Mouse (Mus musculus) lung, embryonic 16.5 days (tissue): ENCODE results near the gene Sat2. TPM values are rescaled to one million over a fixed set of nuclear protein-coding genes. Genes with fewer than 3 reads are reported as not detected.

Source experiments
- ATAC-seq: fragments of 200-750 bp; cut with Nextera tagmentation; 2 replicates; pipeline ENCODE4 v1.8.0; 2017; ENCODE audit warnings: low read depth, mild to moderate bottlenecking, moderate library complexity
- H3K27ac ChIP-seq: fragments of 300-500 bp; sonication (generic); 2 replicates; pipeline ENCODE4 v1.5.1; 2014; ENCODE audit warnings: mild to moderate bottlenecking, control low read depth, low read length
- H3K27me3 ChIP-seq: fragments of 300-500 bp; sonication (generic); 2 replicates; pipeline ENCODE4 v1.6.1; 2014; ENCODE audit warnings: low read depth, low read length, mixed read lengths; ENCODE audit not compliant: control insufficient read depth, insufficient read depth
- H3K36me3 ChIP-seq: fragments of 300-500 bp; sonication (generic); 2 replicates; pipeline ENCODE4 v1.6.1; 2014; ENCODE audit warnings: low read length; ENCODE audit not compliant: control insufficient read depth, insufficient read depth
- H3K4me1 ChIP-seq: fragments of 300-500 bp; sonication (generic); replicated peaks from 2 replicates; pipeline ENCODE4 v1.6.1; 2014; ENCODE audit warnings: low read length, mixed read lengths; ENCODE audit not compliant: control insufficient read depth, insufficient read depth
- H3K4me2 ChIP-seq: fragments of 300-500 bp; sonication (generic); 2 replicates; pipeline ENCODE4 v1.6.1; 2014; ENCODE audit warnings: low read depth, low read length, control low read depth
- H3K4me3 ChIP-seq: fragments of 300-500 bp; sonication (generic); 2 replicates; pipeline ENCODE4 v1.5.1; 2014; ENCODE audit warnings: mild to moderate bottlenecking, low read length, control low read depth
- H3K9ac ChIP-seq: fragments of 300-500 bp; sonication (generic); 2 replicates; pipeline ENCODE4 v1.6.1; 2014; ENCODE audit warnings: low read length, control low read depth
- H3K9me3 ChIP-seq: fragments of 300-500 bp; sonication (generic); 2 replicates; pipeline ENCODE4 v1.6.1; 2016; ENCODE audit warnings: low read length; ENCODE audit not compliant: control insufficient read depth
- WGBS: fragments of 180-500 bp; shearing (Covaris S2); extraction: QIAGEN DNeasy Blood & Tissue Kit; methylation state at CpG from one replicate; pipeline ENCODE4 v1.1.7; 2014; 5-methylcytosine and 5-hydroxymethylcytosine counted together
- microRNA counts: library from miRNA; unstranded; fragments of <30 nt; microRNA quantifications from one replicate; lab custom pipeline; 2016
- microRNA-seq: library from miRNA; unstranded; fragments of <30 nt; microRNA quantifications from one replicate; pipeline ENCODE4, GENCODE M21; 2016
- polyA plus RNA-seq: library from polyadenylated mRNA; unstranded; fragments of >200 nt; fragmentation: Nextera tagmentation; extraction: Ambion mirVana; gene quantifications from 2 replicates; pipeline ENCODE4 v1.2.1, GENCODE M21; 2015

Gene Sat2
- polyA plus RNA-seq, 1 experiment from 2014 or later: 19.2 TPM

DNA sequence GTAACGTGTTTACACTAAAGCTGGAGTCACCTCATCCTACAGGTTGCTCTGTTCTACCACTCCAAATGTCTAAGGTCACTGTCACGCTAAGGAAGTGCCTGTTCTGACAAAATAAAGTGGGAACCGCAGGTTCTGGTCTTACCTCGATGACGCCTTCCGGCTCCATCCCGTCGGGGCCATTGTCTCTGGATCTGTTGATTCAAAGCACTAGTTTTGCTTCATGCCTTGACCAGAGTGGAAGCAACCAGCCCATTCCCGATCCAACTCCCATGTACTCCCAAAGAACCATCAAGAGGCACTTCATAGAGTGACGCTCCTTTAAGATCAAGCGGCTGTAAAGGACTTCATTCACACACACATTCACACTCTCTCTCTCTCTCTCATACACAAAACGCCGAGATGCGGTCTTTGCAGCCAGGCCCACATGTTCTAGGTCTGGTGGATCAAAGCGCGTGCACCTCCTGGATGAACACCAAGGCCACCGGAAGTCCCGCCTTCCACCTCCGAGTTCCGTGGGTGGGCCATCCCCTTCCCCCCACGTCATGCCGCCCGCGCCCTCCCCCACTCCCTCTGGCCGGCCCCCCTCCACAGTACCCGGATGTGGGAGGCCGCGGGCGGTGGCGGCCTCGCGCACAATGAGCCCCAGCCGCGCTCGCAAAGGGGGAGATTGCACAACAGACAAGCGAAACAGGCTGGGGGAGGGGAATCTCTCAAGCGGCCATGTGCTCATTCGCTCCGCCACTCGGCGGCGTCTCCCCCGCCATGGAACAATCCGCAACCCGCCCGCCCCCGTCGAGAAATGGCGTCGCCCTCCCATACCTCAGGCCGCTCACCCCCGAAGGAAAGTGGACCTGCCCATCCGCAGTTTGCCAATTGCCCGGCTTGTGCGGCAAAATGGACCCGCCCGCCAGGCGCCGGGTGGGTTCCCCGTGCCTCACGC is 49.2 kb downstream of the Sat2 start:
- Histone ChIP-seq H3K27ac (peak overlapping the region; percentile 97), H3K9me3 (no peaks in the 10 kb centered on the region), H3K4me3 (peak overlapping the region; percentile 68), H3K36me3 (peaks cover 53% of the 10 kb centered on the region), H3K27me3 (no peaks in the 10 kb centered on the region), H3K9ac (peak overlapping the region; percentile 90), H3K4me1 (peaks cover 21% of the 10 kb centered on the region), H3K4me2 (peak overlapping the region; percentile 93)
- WGBS: under 1% methylated on average over 50 of the region's 61 CpGs
- ATAC-seq: peak; percentile 78

DNA sequence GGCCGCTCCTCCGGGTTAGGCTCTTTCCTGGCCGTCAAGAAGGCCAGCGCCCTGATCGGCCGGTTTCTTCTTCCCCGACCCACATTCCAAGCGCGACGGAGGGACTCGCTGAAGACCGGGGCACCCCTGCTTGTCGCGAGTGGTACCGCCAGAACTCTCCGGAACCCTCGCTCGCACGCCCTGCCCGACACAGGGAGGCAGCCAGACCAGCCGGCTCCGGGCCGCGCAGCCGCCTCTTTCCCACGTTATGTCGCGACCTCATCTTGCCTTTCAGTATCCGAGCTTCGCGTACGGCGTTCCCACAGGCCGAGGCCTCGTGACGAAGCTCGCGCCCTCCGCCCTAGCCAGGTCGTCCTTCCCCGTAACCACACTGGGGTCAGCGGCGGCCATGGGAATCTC is 49.9 kb downstream of the Sat2 start:
- H3K4me1 ChIP-seq: peaks cover 21% of the 10 kb centered on the region
- peak overlapping the region; percentile 97 for H3K27ac ChIP-seq
- no peak overlapping the region for H3K4me2 ChIP-seq
- under 1% methylated on average over 43 of the region's 43 CpGs for WGBS
- H3K9ac ChIP-seq: peak overlapping the region; percentile 90
- H3K36me3 ChIP-seq: peaks cover 49% of the 10 kb centered on the region
- H3K4me3 ChIP-seq: peak overlapping the region; percentile 68
- H3K27me3 ChIP-seq: no peaks in the 10 kb centered on the region
- ATAC-seq: peak; percentile 3; the same call in 1 of the 2 replicates
- no peaks in the 10 kb centered on the region for H3K9me3 ChIP-seq

DNA sequence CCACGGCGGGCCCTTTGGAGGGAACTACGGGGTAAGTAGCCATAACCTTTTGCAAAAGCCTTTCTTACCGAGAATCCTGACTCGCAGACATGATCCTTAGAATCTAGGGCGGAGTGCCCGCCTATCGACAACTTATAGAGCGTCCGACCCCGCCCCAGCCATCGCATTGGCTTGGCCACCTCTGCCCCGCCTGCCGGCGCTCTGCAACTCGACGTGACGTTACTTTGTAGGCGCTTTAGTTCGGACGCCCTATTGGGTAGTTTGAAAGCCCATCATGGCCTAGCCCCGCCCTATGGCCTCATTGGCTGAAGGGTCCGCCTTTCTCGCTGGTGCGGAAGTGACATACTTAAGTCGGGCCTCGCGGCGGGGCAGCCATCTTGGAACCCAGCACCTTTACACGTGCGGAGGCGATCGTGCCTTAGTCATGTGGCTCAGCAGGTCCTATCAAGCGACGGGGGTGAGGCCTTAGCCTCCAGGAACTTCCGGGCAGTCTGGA is 50.4 kb downstream of the Sat2 start, which contains the start of gene Eif4a1:
TSS of gene Eif4a1 (minus strand) at position 213 of the 496 bp plus-strand sequence.
- Histone ChIP-seq H3K9me3 (no peaks in the 10 kb centered on the region), H3K9ac (peak within 1 kb of the TSS; percentile 90), H3K4me3 (peak within 1 kb of the TSS; percentile 68), H3K4me2 (peak within 1 kb of the TSS; percentile 93), H3K36me3 (peaks cover 51% of the 10 kb centered on the region), H3K27ac (peak within 1 kb of the TSS; percentile 97), H3K4me1 (peaks cover 21% of the 10 kb centered on the region), H3K27me3 (no peaks in the 10 kb centered on the region)
- under 1% methylated on average over 36 of the region's 36 CpGs for WGBS
- ATAC-seq: peak; percentile 97

MicroRNAs within 50 kb of the gene (microRNA counts, 519-probe panel; counts per million panel counts)
- microRNA mmu-miR-1934 (lab: Ali Mortazavi, UCI) (not detected), microRNA mmu-miR-467f (lab: Ali Mortazavi, UCI) (2,644 counts per million, percentile 48 among the panel's probes with 10 or more counts)

Small RNAs within 50 kb of the gene (microRNA-seq; reads per million reads assigned to microRNA genes)
- gene Mir1934 (4.0 reads per million, percentile 15 among the genes with 10 or more reads in this experiment), gene Mir467f (not detected)

Other genes starting within 250 kb of the Sat2 start
- gene Naa38, start 226.5 kb upstream of the Sat2 start, polyA plus RNA-seq: 158 and 165 TPM in 2 replicates
- 32.3 and 32.6 TPM in 2 replicates for gene Cyb5d1, start 226.4 kb upstream of the Sat2 start, polyA plus RNA-seq
- gene Tmem88, start 223.8 kb upstream of the Sat2 start, polyA plus RNA-seq: 54.7 and 57.4 TPM in 2 replicates
- 25.2 and 26.0 TPM in 2 replicates for gene Kdm6b, start 208.3 kb upstream of the Sat2 start, polyA plus RNA-seq
- 1.9 TPM in 2 replicates for gene Dnah2, start 72.9 kb upstream of the Sat2 start, polyA plus RNA-seq
- 5.6 and 5.7 TPM in 2 replicates for gene Efnb3, start 61.8 kb upstream of the Sat2 start, polyA plus RNA-seq
- gene Wrap53, start 41.8 kb upstream of the Sat2 start, polyA plus RNA-seq: 26.2 and 29.2 TPM in 2 replicates
- 141 and 154 TPM in 2 replicates for gene Trp53, start 41.7 kb upstream of the Sat2 start, polyA plus RNA-seq
- gene Atp1b2, start 16.1 kb upstream of the Sat2 start, polyA plus RNA-seq: 10.5 and 12.7 TPM in 2 replicates
- 0.15 TPM in 1 of 2 replicates, not detected in the other for gene Shbg, start 4.1 kb upstream of the Sat2 start, polyA plus RNA-seq
- gene Fxr2, start 11.0 kb downstream of the Sat2 start, polyA plus RNA-seq: 22.2 and 22.6 TPM in 2 replicates
- 0.54 TPM in 1 of 2 replicates, not detected in the other for gene Sox15, start 33.3 kb downstream of the Sat2 start, polyA plus RNA-seq
- gene Mpdu1, start 40.6 kb downstream of the Sat2 start, polyA plus RNA-seq: 65.5 and 71.0 TPM in 2 replicates
- 19.2 and 19.4 TPM in 2 replicates for gene Cd68, start 44.1 kb downstream of the Sat2 start, polyA plus RNA-seq
- gene Eif4a1, start 50.4 kb downstream of the Sat2 start, polyA plus RNA-seq: 539 and 624 TPM in 2 replicates
- gene Senp3, start 60.1 kb downstream of the Sat2 start, polyA plus RNA-seq: 69.3 and 70.6 TPM in 2 replicates
- gene Tnfsf13, start 63.8 kb downstream of the Sat2 start, polyA plus RNA-seq: 0.89 and 1.2 TPM in 2 replicates
- gene Tnfsf12, start 73.8 kb downstream of the Sat2 start, polyA plus RNA-seq: 10.6 and 12.8 TPM in 2 replicates
- gene Tnfsfm13, start 74.1 kb downstream of the Sat2 start, polyA plus RNA-seq: 5.0 and 5.4 TPM in 2 replicates
- 24.1 and 25.3 TPM in 2 replicates for gene Polr2a, start 136.6 kb downstream of the Sat2 start, polyA plus RNA-seq
- 0.36 and 0.64 TPM in 2 replicates for gene Slc35g3, start 139.9 kb downstream of the Sat2 start, polyA plus RNA-seq
- 3.5 and 4.9 TPM in 2 replicates for gene Zbtb4, start 143.9 kb downstream of the Sat2 start, polyA plus RNA-seq
- gene Chrnb1, start 173.9 kb downstream of the Sat2 start, polyA plus RNA-seq: 18.6 and 20.7 TPM in 2 replicates
- 1.0 and 1.7 TPM in 2 replicates for gene Fgf11, start 179.8 kb downstream of the Sat2 start, polyA plus RNA-seq
- gene Tmem102, start 183.6 kb downstream of the Sat2 start, polyA plus RNA-seq: 6.5 and 8.6 TPM in 2 replicates
- not detected in 2 replicates for gene Gm39566, start 193.3 kb downstream of the Sat2 start, polyA plus RNA-seq
- gene Spem2, start 196.4 kb downstream of the Sat2 start, polyA plus RNA-seq: not detected in 2 replicates
- gene Spem1, start 200.2 kb downstream of the Sat2 start, polyA plus RNA-seq: not detected in 2 replicates
- 4.4 and 5.0 TPM in 2 replicates for gene Nlgn2, start 215.8 kb downstream of the Sat2 start, polyA plus RNA-seq
- gene Tmem256, start 216.5 kb downstream of the Sat2 start, polyA plus RNA-seq: 443 and 452 TPM in 2 replicates
- 115 and 137 TPM in 2 replicates for gene Plscr3, start 224.4 kb downstream of the Sat2 start, polyA plus RNA-seq
- gene Tnk1, start 236.7 kb downstream of the Sat2 start, polyA plus RNA-seq: 10.8 and 11.8 TPM in 2 replicates